Mouse (Mus musculus) gonadal fat pad, adult 2 months (tissue): ENCODE data around the gene Gm28891. TPM values are rescaled to one million over a fixed set of nuclear protein-coding genes. Genes with fewer than 3 reads are reported as not detected.
"Not testable (repeated sequence)": the region's sequence is repeated elsewhere in the genome, so short reads cannot be mapped to it uniquely, and the experiment has no call there.

Experiments used
- DNase-seq: peaks from one replicate; pipeline ENCODE4 v3.0.0-alpha.2; 2012; ENCODE audit warnings: low read depth
- polyA plus RNA-seq: library from polyadenylated mRNA; depleted of rRNA; stranded (reverse); fragments of >200 nt; gene quantifications from 2 replicates; pipeline ENCODE4 v1.2.3, GENCODE M21; 2012; rRNA removed

Gm28891 gene
- polyA plus RNA-seq = not detected in 2 replicates

DNA sequence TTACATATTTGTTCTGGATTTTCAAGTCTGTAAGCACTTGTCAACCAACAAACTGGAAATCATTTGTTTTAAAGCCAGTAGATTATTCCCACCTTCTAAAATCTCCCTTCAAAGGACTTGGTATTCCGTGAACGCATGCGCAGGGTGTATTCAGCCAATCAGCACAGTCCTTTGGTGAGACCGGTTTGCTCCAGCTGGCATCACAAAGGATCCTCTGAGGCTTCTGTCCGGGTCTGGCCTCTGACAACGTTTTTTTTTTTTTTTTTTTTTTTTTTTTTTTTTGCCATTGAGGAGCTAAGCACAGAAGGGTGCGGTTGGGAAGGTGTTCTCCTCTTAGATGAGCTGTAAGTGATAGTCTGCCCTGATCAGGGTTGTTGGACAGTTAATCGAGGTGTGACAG lies at the start of gene Gm28891:
Gene Gm28891 (plus strand): TSS at position 301 of the 400 bp plus-strand sequence.
- not testable (repeated sequence) for DNase-seq
